Mouse (Mus musculus) ES-E14 (cell line): ENCODE data around the gene Tsfm. TPM values are rescaled to one million over a fixed set of nuclear protein-coding genes. Genes with fewer than 3 reads are reported as not detected.
A peak's percentile ranks its signal among the peaks of the same experiment; 100 is the strongest.

Experiments
- DNase-seq: peaks from one replicate; pipeline ENCODE4 v3.0.0-alpha.2; 2013; ENCODE audit warnings: low read depth, low spot score
- H3K27ac ChIP-seq: 2 replicates; pipeline ENCODE4 v1.5.1; 2012; ENCODE audit warnings: low read depth, mild to moderate bottlenecking, low read length, moderate library complexity, mixed read lengths; ENCODE audit not compliant: poor library complexity, insufficient read depth, severe bottlenecking
- H3K36me3 ChIP-seq: 2 replicates; pipeline ENCODE4 v1.6.1; 2012; ENCODE audit warnings: mild to moderate bottlenecking, low read length, moderate library complexity, mixed read lengths; ENCODE audit not compliant: control insufficient read depth, poor library complexity, insufficient read depth, severe bottlenecking
- H3K4me1 ChIP-seq, 2 experiments: fragments of 150-350 bp in 1 of 2; sonication (generic) in 1 of 2; 2 replicates each; pipeline ENCODE4 v1.6.1; 2012; ENCODE audit warnings: low read length in 2 of 2, mild to moderate bottlenecking in 1 of 2, mixed read lengths in 1 of 2; ENCODE audit not compliant: control insufficient read depth in 2 of 2, insufficient read depth in 2 of 2, poor library complexity in 1 of 2
- H3K4me3 ChIP-seq, 2 experiments: fragments of 150-350 bp in 1 of 2; sonication (generic) in 1 of 2; 2 replicates each; pipeline ENCODE4 v1.5.1; 2012; ENCODE audit warnings: low read length in 2 of 2, low read depth in 1 of 2, mild to moderate bottlenecking in 1 of 2, mixed read lengths in 1 of 2; ENCODE audit not compliant: insufficient read depth in 1 of 2, poor library complexity in 1 of 2, severe bottlenecking in 1 of 2
- H3K9ac ChIP-seq: 2 replicates; pipeline ENCODE4 v1.6.1; 2012; ENCODE audit warnings: low read depth, mild to moderate bottlenecking, low read length, mixed read lengths; ENCODE audit not compliant: poor library complexity, insufficient read depth, severe bottlenecking
- H3K9me3 ChIP-seq: fragments of 150-350 bp; sonication (generic); 2 replicates; pipeline ENCODE4 v1.6.1; 2012; ENCODE audit warnings: low read depth, mild to moderate bottlenecking, low read length; ENCODE audit not compliant: control insufficient read depth, insufficient read depth
- CHD2 ChIP-seq: IDR thresholded peaks from 2 replicates; pipeline ENCODE4 v1.6.1; 2014; ENCODE audit warnings: mild to moderate bottlenecking, low read depth, low read length, inconsistent platforms
- HCFC1 ChIP-seq: IDR thresholded peaks from 2 replicates; pipeline ENCODE4 v1.6.1; 2012; ENCODE audit warnings: low read length, inconsistent platforms, borderline replicate concordance; ENCODE audit not compliant: insufficient read depth
- MAFK ChIP-seq: IDR thresholded peaks from 2 replicates; pipeline ENCODE4 v1.6.1; 2014; ENCODE audit warnings: mild to moderate bottlenecking, low read depth, low read length, inconsistent platforms; ENCODE audit not compliant: insufficient read depth
- ZC3H11A ChIP-seq: IDR thresholded peaks from 2 replicates; pipeline ENCODE4 v1.6.1; 2012; ENCODE audit warnings: low read depth, mild to moderate bottlenecking, inconsistent platforms, low read length, borderline replicate concordance
- ZNF384 ChIP-seq: IDR thresholded peaks from 2 replicates; pipeline ENCODE4 v1.6.1; 2012; ENCODE audit warnings: low read depth, low read length, inconsistent platforms
- in situ Hi-C, 2 experiments: fragments of 600-800 bp; cut with MboI; formaldehyde crosslinking; loops; one replicate each; pipeline ENCODE4 v1.15.1; 2025; ENCODE audit warnings: low sequenced_read_pairs in 2 of 2, inconsistent platforms in 1 of 2; ENCODE audit not compliant: unreplicated experiment in 2 of 2
- total RNA-seq: library from RNA; depleted of rRNA; stranded (reverse); fragments of 300-350 nt; gene quantifications from 2 replicates; pipeline ENCODE4 v1.2.3, GENCODE M21; 2012

The Tsfm gene
- total RNA-seq, 1 experiment = 60.9 TPM

DNA sequence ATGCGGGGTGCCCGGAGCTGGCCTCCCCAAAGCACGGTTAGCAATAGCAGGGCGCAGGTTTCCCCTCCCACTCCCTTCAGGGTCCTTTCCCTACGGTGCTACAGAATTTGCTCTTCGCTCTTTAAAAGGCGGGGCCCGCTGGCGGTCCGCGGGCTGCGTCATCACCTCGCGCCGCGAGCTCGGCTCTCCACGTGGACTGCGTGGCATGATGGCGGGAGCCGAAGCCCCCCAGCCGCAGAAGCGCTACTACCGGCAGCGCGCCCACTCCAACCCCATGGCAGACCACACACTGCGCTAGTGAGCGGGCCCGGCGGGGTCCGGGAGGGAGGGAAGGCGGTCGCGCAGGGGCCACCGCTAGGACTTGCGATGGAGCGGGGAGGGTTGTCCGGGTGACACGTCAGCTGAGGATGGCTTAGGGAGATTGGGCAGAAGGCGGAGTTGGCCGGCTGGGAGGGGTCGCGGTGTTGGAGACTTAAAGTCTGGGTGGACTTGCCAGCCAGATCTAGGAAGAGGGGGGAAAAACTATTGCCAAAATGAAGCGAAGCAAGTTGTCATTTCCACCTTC is 11.2 kb upstream of the Tsfm start:
- Histone ChIP-seq H3K9me3 (no peaks in the 10 kb centered on the region), H3K9ac (peak overlapping the region; percentile 95), H3K27ac (peak overlapping the region; percentile 84), H3K4me1 (peaks cover 3 to 18% of the 10 kb centered on the region in 2 experiments), H3K36me3 (peaks cover 19% of the 10 kb centered on the region), H3K4me3 (peak overlapping the region; percentile 87 to 96)
- TF ChIP-seq CHD2 (no peak), HCFC1 (peak; percentile 83)
- in situ Hi-C loops = no loop called here
- peak; percentile 82 for DNase-seq

DNA sequence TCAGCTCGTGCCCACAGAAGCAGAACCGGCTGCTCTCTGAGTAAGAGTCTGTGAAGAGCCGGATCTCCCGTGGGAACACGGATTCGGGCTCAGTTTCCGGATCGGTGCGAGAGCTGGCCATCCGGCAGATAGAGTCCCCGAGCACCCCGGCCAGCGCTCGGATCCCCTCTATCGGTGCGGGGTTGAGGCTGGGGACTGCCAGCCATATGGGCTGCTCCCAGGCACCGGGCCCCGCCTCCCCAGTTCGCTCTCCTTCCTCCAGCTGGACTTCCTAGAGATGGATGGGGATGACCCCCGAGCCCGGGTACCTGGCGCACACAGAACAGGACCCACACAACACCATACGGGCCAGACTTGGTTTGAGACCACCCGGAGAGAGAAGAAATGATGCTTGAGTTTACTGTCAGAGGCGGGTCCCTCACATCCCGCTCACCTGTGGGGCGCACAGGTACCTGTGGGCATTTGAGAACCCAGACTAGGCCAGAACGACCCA is 10.7 kb upstream of the Tsfm start, which contains the start of the genes Mettl1 and Eef1akmt3:
Mettl1 (plus strand) TSS at position 141 of the 493 bp plus-strand sequence.
Eef1akmt3 (minus strand) TSS at position 240 of the 493 bp plus-strand sequence.
- no peaks in the 10 kb centered on the region for H3K9me3 ChIP-seq
- peaks cover 19% of the 10 kb centered on the region for H3K36me3 ChIP-seq
- H3K9ac ChIP-seq = peak within 1 kb of the TSS; percentile 95
- H3K27ac ChIP-seq = peak within 1 kb of the TSS; percentile 84
- no peak for DNase-seq
- TF ChIP-seq ZNF384 = no peak; the same call in 1 of the 2 replicates
- no peak for TF ChIP-seq ZC3H11A
- TF ChIP-seq HCFC1 = no peak
- in situ Hi-C loops = no loop called here
- peak within 1 kb of the TSS; percentile 87 to 96 for H3K4me3 ChIP-seq
- H3K4me1 ChIP-seq = peaks cover 3 to 18% of the 10 kb centered on the region in 2 experiments

DNA sequence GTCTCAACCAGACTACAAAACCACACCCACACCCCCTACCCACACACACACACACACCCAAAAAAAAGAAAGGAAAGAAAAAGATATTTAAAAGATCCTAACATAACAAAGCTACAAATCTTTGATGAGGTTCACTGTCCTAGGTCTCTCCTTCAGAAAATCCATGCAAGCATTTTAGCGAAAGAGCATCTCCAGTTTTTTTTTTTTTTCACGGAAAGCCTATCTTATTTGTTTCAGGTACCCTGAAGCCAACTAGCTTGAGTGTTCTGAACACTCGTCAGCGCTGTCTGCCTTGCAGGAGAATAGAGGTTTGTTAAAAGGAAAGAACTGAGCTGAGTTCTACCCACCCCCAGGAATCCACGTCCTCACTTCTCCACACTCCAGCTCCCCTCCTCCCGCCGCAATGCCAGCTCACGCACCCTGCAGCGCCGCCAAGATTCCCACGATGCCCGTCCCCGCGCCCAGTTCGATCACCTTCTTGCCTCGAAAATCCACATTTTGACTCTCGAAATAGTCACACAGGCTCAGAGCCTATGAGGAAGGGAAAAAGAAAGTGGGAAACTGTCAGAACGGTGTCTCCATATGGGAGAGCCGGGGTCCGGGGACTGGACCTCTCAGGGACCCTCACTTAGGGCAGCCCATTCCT is 10.1 kb upstream of the Tsfm start:
- peaks cover 3 to 18% of the 10 kb centered on the region in 2 experiments for H3K4me1 ChIP-seq
- peak; percentile 93 for TF ChIP-seq ZNF384
- TF ChIP-seq CHD2 = no peak
- peak overlapping the region; percentile 87 to 96 for H3K4me3 ChIP-seq
- H3K36me3 ChIP-seq = peaks cover 16% of the 10 kb centered on the region
- DNase-seq = no peak
- H3K9me3 ChIP-seq = no peaks in the 10 kb centered on the region
- H3K9ac ChIP-seq = peak overlapping the region; percentile 66
- H3K27ac ChIP-seq = no peak overlapping the region
- in situ Hi-C loops = no loop called here

DNA sequence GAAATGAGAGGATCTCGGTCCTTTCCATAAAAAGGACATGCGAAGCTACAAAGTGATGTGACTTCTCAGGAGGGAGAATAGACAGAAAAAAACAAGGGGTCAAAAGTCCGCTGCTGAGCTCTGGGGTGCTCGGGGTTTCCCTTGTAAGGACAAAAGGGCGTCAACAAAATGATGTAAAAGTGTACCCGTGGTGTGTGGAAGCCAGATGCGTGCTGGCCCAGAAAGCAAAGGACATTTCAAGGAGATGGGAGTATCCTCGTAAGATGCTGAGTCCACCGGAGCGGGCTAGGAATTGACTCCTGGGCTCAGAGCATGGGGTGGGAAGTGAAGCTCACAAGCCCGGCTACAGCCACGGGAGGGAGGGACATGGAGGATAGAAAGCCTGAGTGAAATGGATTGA is 7.0 kb upstream of the Tsfm start:
- in situ Hi-C loops = no loop called here
- no peak overlapping the region for H3K9ac ChIP-seq
- H3K4me3 ChIP-seq = no peak overlapping the region
- H3K36me3 ChIP-seq = no peaks in the 10 kb centered on the region
- peaks cover 3 to 23% of the 10 kb centered on the region in 2 experiments for H3K4me1 ChIP-seq
- DNase-seq = no peak
- TF ChIP-seq ZC3H11A = no peak
- TF ChIP-seq CHD2 = no peak
- TF ChIP-seq MAFK = no peak
- TF ChIP-seq ZNF384 = no peak
- no peaks in the 10 kb centered on the region for H3K9me3 ChIP-seq
- H3K27ac ChIP-seq = no peak overlapping the region

DNA sequence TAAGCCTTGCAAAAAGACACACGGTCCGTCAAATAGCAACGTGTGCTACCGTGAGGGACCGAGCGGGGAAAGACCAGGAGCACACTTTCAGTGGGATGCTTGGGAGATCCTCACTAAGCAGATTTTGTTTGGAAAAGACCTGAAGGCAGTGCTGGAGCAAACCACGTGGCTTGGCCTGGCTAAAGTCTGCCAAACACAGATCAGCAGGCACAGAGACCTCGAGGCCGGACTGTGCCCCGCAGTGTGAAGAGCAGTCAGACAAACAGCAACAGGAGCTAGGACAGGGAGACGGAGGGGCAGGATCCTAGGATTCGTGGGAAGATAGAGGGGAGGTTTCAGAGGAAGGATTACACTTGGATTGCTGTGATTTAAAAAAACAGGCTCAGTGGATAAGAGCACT is 5.6 kb upstream of the Tsfm start:
- H3K4me3 ChIP-seq = no peak overlapping the region
- H3K36me3 ChIP-seq = no peaks in the 10 kb centered on the region
- no peak for DNase-seq
- H3K9me3 ChIP-seq = no peaks in the 10 kb centered on the region
- TF ChIP-seq ZNF384 (no peak), HCFC1 (no peak), ZC3H11A (no peak), MAFK (no peak), CHD2 (no peak)
- no peak overlapping the region for H3K9ac ChIP-seq
- no peak overlapping the region for H3K27ac ChIP-seq
- H3K4me1 ChIP-seq = peaks cover 3 to 23% of the 10 kb centered on the region in 2 experiments
- in situ Hi-C loops = no loop called here
